Mouse (Mus musculus) kidney, embryonic 14.5 days (tissue): Measurements from ENCODE around the gene Rpl14. TPM values are rescaled to one million over a fixed set of nuclear protein-coding genes. Genes with fewer than 3 reads are reported as not detected.

Experiments used
- ATAC-seq: fragments of 200-750 bp; cut with Nextera tagmentation; 2 replicates; pipeline ENCODE4 v1.8.0; 2017; ENCODE audit warnings: moderate number of reproducible peaks, mild to moderate bottlenecking, moderate TSS enrichment, moderate library complexity; ENCODE audit not compliant: low FRiP score, low TSS enrichment
- H3K27ac ChIP-seq: fragments of 300-500 bp; sonication (generic); 2 replicates; pipeline ENCODE4 v1.5.1; 2014; ENCODE audit warnings: low read depth, mild to moderate bottlenecking, low read length, moderate library complexity, mixed read lengths
- H3K27me3 ChIP-seq: fragments of 300-500 bp; sonication (generic); 2 replicates; pipeline ENCODE4 v1.6.1; 2014; ENCODE audit warnings: mild to moderate bottlenecking, low read length; ENCODE audit not compliant: control insufficient read depth, insufficient read depth
- H3K36me3 ChIP-seq: fragments of 300-500 bp; sonication (generic); 2 replicates; pipeline ENCODE4 v1.6.1; 2014; ENCODE audit warnings: low read length, mixed read lengths; ENCODE audit not compliant: control insufficient read depth, insufficient read depth
- H3K4me1 ChIP-seq: fragments of 300-500 bp; sonication (generic); 2 replicates; pipeline ENCODE4 v1.6.1; 2014; ENCODE audit warnings: low read length, mixed read lengths; ENCODE audit not compliant: control insufficient read depth, insufficient read depth
- H3K4me2 ChIP-seq: fragments of 300-500 bp; sonication (generic); replicated peaks from 2 replicates; pipeline ENCODE4 v1.6.1; 2014; ENCODE audit warnings: low read depth, mild to moderate bottlenecking, low read length
- H3K4me3 ChIP-seq: fragments of 300-500 bp; sonication (generic); 2 replicates; pipeline ENCODE4 v1.5.1; 2014; ENCODE audit warnings: mild to moderate bottlenecking, low read length
- H3K9ac ChIP-seq: fragments of 300-500 bp; sonication (generic); 2 replicates; pipeline ENCODE4 v1.6.1; 2014; ENCODE audit warnings: low read depth, mild to moderate bottlenecking, low read length, moderate library complexity
- H3K9me3 ChIP-seq: fragments of 300-500 bp; sonication (generic); 2 replicates; pipeline ENCODE4 v1.6.1; 2016; ENCODE audit warnings: low read length; ENCODE audit not compliant: control insufficient read depth
- WGBS: fragments of 180-500 bp; shearing (Covaris S2); extraction: QIAGEN DNeasy Blood & Tissue Kit; methylation state at CpG from one replicate; pipeline ENCODE4 v1.1.7; 2014; 5-methylcytosine and 5-hydroxymethylcytosine counted together
- polyA plus RNA-seq: library from polyadenylated mRNA; unstranded; fragments of >200 nt; fragmentation: Nextera tagmentation; extraction: Ambion mirVana; gene quantifications from 2 replicates; pipeline ENCODE4 v1.2.1, GENCODE M21; 2014

Rpl14 gene
- polyA plus RNA-seq, 1 experiment from 2014 or later: 1,099 TPM

DNA sequence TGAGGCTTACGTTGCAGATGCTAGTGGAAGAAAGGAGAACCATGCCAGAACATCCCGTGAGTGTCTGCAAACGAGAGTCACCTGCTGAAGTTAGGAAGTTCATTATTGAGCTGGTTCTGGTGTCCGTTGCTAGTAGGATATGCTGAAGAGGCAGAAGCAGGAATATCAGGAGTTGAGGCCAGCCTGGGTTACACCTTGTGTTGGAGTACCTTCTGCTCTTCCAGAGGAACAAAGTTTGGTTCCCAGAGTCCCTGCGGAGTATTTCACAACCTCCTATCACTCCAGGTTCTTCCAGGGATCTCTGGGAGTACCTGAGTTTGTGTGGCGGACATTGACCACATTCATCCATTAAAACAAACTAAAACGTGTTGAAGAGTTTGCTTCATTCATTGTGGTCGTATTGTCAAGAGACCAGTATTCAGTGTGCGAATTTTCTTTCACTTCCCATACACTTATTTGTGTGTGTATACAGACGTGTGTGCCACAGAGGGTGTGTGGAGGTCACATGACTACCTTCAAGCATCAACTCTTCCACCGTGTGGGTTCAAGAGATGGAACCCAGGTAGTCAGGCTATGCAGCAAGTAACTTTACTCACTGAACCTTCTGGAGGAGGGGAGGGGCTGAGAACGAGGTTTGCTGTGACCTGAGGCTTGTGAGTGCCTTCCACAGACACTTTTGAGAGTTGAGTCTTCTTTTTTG lies 6.6 kb downstream of the Rpl14 start:
- peak overlapping the region; percentile 86 for H3K4me2 ChIP-seq

GRCm38 (mm10) chr9:120578701-120579100 lies 7.5 kb downstream of the Rpl14 start:
- no peak for ATAC-seq

More for the DNA sequence above, 6.6 kb downstream of the Rpl14 start:
- no peak for ATAC-seq
- Histone ChIP-seq H3K27ac (0 out of 2 replicates have a peak overlapping the region, but pooled peaks have one; percentile 17), H3K9ac (peak overlapping the region; percentile 85), H3K36me3 (peaks cover 32% of the 10 kb centered on the region), H3K4me1 (peaks cover 10% of the 10 kb centered on the region; the same call in 1 of the 2 replicates), H3K9me3 (no peaks in the 10 kb centered on the region), H3K27me3 (no peaks in the 10 kb centered on the region), H3K4me3 (peak overlapping the region; percentile 80)
- 60% methylated on average over 12 of the region's 12 CpGs for WGBS

GRCm38 (mm10) chr9:120579808-120580207 lies 8.6 kb downstream of the Rpl14 start:
- 84% methylated on average over 7 of the region's 7 CpGs for WGBS
- no peak overlapping the region for H3K27ac ChIP-seq
- no peaks in the 10 kb centered on the region for H3K27me3 ChIP-seq
- peaks cover 8% of the 10 kb centered on the region for H3K4me1 ChIP-seq
- no peak overlapping the region for H3K4me2 ChIP-seq
- no peak overlapping the region for H3K9ac ChIP-seq
- H3K4me3 ChIP-seq: no peak overlapping the region
- H3K36me3 ChIP-seq: peaks cover 12% of the 10 kb centered on the region
- ATAC-seq: no peak
- H3K9me3 ChIP-seq: no peaks in the 10 kb centered on the region

More at GRCm38 (mm10) chr9:120578701-120579100, 7.5 kb downstream of the Rpl14 start:
- H3K27me3 ChIP-seq: no peaks in the 10 kb centered on the region
- WGBS: 39% methylated on average over 6 of the region's 6 CpGs
- H3K9me3 ChIP-seq: no peaks in the 10 kb centered on the region
- no peak overlapping the region for H3K4me2 ChIP-seq
- peaks cover 8% of the 10 kb centered on the region for H3K4me1 ChIP-seq
- H3K9ac ChIP-seq: no peak overlapping the region
- H3K27ac ChIP-seq: no peak overlapping the region
- no peak overlapping the region for H3K4me3 ChIP-seq
- H3K36me3 ChIP-seq: peaks cover 23% of the 10 kb centered on the region

- H3K9ac ChIP-seq: peak overlapping the region; percentile 50; the same call in 1 of the 2 replicates
- H3K27ac ChIP-seq: peak overlapping the region; percentile 24; the same call in 1 of the 2 replicates
- H3K36me3 ChIP-seq: no peaks in the 10 kb centered on the region
- peak overlapping the region; percentile 40 for H3K4me3 ChIP-seq
- no peaks in the 10 kb centered on the region for H3K27me3 ChIP-seq
- no peaks in the 10 kb centered on the region for H3K9me3 ChIP-seq
- H3K4me1 ChIP-seq: peaks cover 8% of the 10 kb centered on the region
- WGBS: 24% methylated on average over 21 of the region's 21 CpGs
- peak; percentile 72 for ATAC-seq
- peak overlapping the region; percentile 90 for H3K4me2 ChIP-seq
Measured at GRCm38 (mm10) chr9:120581941-120582618, 10.8 kb downstream of the Rpl14 start.

GRCm38 (mm10) chr9:120582619-120583308 lies 11.5 kb downstream of the Rpl14 start:
- peak; percentile 87 for ATAC-seq

DNA sequence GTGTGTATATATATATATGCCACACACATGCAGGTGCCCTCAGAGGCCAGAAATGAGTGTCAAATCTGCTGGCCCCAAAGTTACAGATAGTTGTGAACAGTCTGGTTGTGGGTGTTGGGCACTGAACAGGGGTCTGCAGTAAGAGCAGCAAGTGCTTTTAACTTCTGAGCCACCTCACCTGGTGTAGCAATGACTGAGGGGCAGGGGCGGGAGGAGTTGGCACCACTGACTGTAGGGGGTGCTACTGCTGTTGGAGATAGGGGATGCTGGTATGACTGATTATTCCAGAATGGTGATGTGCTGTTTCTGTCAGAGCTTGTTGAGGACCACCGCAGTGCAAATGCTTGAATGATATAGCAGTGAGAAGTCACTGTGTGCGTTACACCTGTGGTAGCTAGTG lies 12.1 kb downstream of the Rpl14 start:
- no peak for ATAC-seq
- peaks cover 5% of the 10 kb centered on the region for H3K4me1 ChIP-seq
- H3K27ac ChIP-seq: no peak overlapping the region
- H3K27me3 ChIP-seq: no peaks in the 10 kb centered on the region
- H3K9me3 ChIP-seq: no peaks in the 10 kb centered on the region
- H3K4me3 ChIP-seq: no peak overlapping the region
- no peaks in the 10 kb centered on the region for H3K36me3 ChIP-seq
- H3K4me2 ChIP-seq: peak overlapping the region; percentile 90
- H3K9ac ChIP-seq: no peak overlapping the region
- 71% methylated on average over 3 of the region's 3 CpGs for WGBS

More at GRCm38 (mm10) chr9:120582619-120583308, 11.5 kb downstream of the Rpl14 start:
- Histone ChIP-seq H3K4me2 (peak overlapping the region; percentile 90), H3K4me3 (peak overlapping the region; percentile 40), H3K9me3 (no peaks in the 10 kb centered on the region), H3K27me3 (no peaks in the 10 kb centered on the region), H3K9ac (peak overlapping the region; percentile 50; the same call in 1 of the 2 replicates), H3K36me3 (no peaks in the 10 kb centered on the region), H3K4me1 (peaks cover 5% of the 10 kb centered on the region), H3K27ac (peak overlapping the region; percentile 24; the same call in 1 of the 2 replicates)
- WGBS: 14% methylated on average over 28 of the region's 28 CpGs

- H3K4me3 ChIP-seq: no peak overlapping the region
- H3K4me1 ChIP-seq: peaks cover 5% of the 10 kb centered on the region
- no peaks in the 10 kb centered on the region for H3K9me3 ChIP-seq
- WGBS: 21% methylated on average over 3 of the region's 3 CpGs
- H3K9ac ChIP-seq: no peak overlapping the region
- no peaks in the 10 kb centered on the region for H3K27me3 ChIP-seq
- no peak overlapping the region for H3K4me2 ChIP-seq
- H3K36me3 ChIP-seq: no peaks in the 10 kb centered on the region
- no peak overlapping the region for H3K27ac ChIP-seq
- ATAC-seq: no peak
Measured at GRCm38 (mm10) chr9:120586546-120586945, 15.3 kb downstream of the Rpl14 start.

- H3K4me1 ChIP-seq: peaks cover 2% of the 10 kb centered on the region; the same call in 1 of the 2 replicates
- H3K36me3 ChIP-seq: no peaks in the 10 kb centered on the region
- H3K9ac ChIP-seq: no peak overlapping the region
- no peak overlapping the region for H3K27ac ChIP-seq
- no peak overlapping the region for H3K4me3 ChIP-seq
- no peaks in the 10 kb centered on the region for H3K9me3 ChIP-seq
- no peaks in the 10 kb centered on the region for H3K27me3 ChIP-seq
- no peak for ATAC-seq
- WGBS: 7% methylated on average over 9 of the region's 9 CpGs
- no peak overlapping the region for H3K4me2 ChIP-seq
Measured at GRCm38 (mm10) chr9:120591490-120591889, 20.2 kb downstream of the Rpl14 start.
